In genomic region chr13:21910735-21911134, GRCm38 (mm10) we compare ENCODE assay signal across 8 mouse cellular contexts. TPM values are rescaled to one million over a fixed set of nuclear protein-coding genes. Genes with fewer than 3 reads are reported as not detected.
DNase-seq lines count a peak whose midpoint lies in the region; ATAC-seq and TF ChIP-seq lines count a peak whose summit lies in the region.

No protein-coding gene starts in this region.

- no peaks in the 10 kb centered on the region for H3K27me3 ChIP-seq in C2C12 (ENCODE audit: control insufficient read depth, insufficient read depth, insufficient read length)
- peaks cover 1% of the 10 kb centered on the region; the same call in 1 of the 2 replicates for H3K27me3 ChIP-seq in forebrain, embryonic 10.5 days (ENCODE audit: poor library complexity, severe bottlenecking)
- 0 out of 2 replicates have a peak, but pooled peaks cover 5% of the 10 kb centered on the region for H3K27me3 ChIP-seq in limb, embryonic 14.5 days (ENCODE audit: control insufficient read depth, insufficient read depth, low read length)

- H3K4me3 ChIP-seq in C2C12 (ENCODE audit: insufficient read depth, poor library complexity, severe bottlenecking) = peak overlapping the region; percentile 27
- peak overlapping the region; percentile 56 for H3K4me3 ChIP-seq in forebrain, embryonic 10.5 days
- H3K4me3 ChIP-seq in limb, embryonic 14.5 days (replicated peaks; ENCODE audit: low read length) = peak overlapping the region; percentile 1; the same call in 1 of the 2 replicates

- no peaks in the 10 kb centered on the region for H3K79me2 ChIP-seq in C2C12 (ENCODE audit: control insufficient read depth, insufficient read depth)

- H3K9ac ChIP-seq in limb, embryonic 14.5 days (ENCODE audit: low read depth, low read length, severe bottlenecking) = no peak overlapping the region

- H3ac ChIP-seq in C2C12 (ENCODE audit: control insufficient read depth, insufficient read length, low read depth) = no peak overlapping the region

- peak; percentile 54 for DNase-seq in heart, adult 11 months
- no peak for DNase-seq in heart, postnatal 25 days (ENCODE audit: low spot score)
- no peak for DNase-seq in forebrain, embryonic 10.5 days (ENCODE audit: extremely low spot score, low spot score)
- DNase-seq in limb, embryonic 14.5 days (ENCODE audit: low spot score) = no peak
- no peak for DNase-seq in adrenal gland, adult 18-20 months (ENCODE audit: low spot score in 2 of 2)
- DNase-seq in thymus, postnatal 14 days = no peak

- peak overlapping the region; percentile 30; the same call in 1 of the 2 replicates for H3K4me2 ChIP-seq in limb, embryonic 14.5 days (replicated peaks; ENCODE audit: low read depth, low read length, severe bottlenecking)

- H3K36me3 ChIP-seq in C2C12 (ENCODE audit: control insufficient read depth, insufficient read depth) = no peaks in the 10 kb centered on the region
- H3K36me3 ChIP-seq in forebrain, embryonic 10.5 days (replicated peaks) = no peaks in the 10 kb centered on the region
- H3K36me3 ChIP-seq in limb, embryonic 14.5 days (ENCODE audit: control insufficient read depth, insufficient read depth, low read length) = no peaks in the 10 kb centered on the region

- WGBS in forebrain, embryonic 10.5 days = 2% methylated on average over 7 of the region's 7 CpGs
- WGBS in limb, embryonic 14.5 days = 11% methylated on average over 7 of the region's 7 CpGs

- intact Hi-C loops in heart, postnatal 25 days (cut with DNase I) = loop anchor here (10.0 kb wide), 1 partner anchor 56 kb away; no protein-coding TSS in a partner anchor

- H3K4me1 ChIP-seq in forebrain, embryonic 10.5 days = peaks cover 51% of the 10 kb centered on the region
- H3K4me1 ChIP-seq in limb, embryonic 14.5 days (ENCODE audit: control insufficient read depth, insufficient read depth, low read length) = no peaks in the 10 kb centered on the region

- H3K9me3 ChIP-seq in forebrain, embryonic 10.5 days = no peaks in the 10 kb centered on the region
- no peaks in the 10 kb centered on the region for H3K9me3 ChIP-seq in limb, embryonic 14.5 days (ENCODE audit: control insufficient read depth, low read length)

- H3K79me3 ChIP-seq in C2C12 (ENCODE audit: low read depth) = no peaks in the 10 kb centered on the region

- peak overlapping the region; percentile 76 for H3K27ac ChIP-seq in forebrain, embryonic 10.5 days
- no peak overlapping the region for H3K27ac ChIP-seq in limb, embryonic 14.5 days (replicated peaks; ENCODE audit: low read depth, low read length)

- no peak for TF ChIP-seq POLR2A in limb, embryonic 14.5 days (IDR thresholded peaks at IDR 0.05; ENCODE audit: borderline replicate concordance, extremely low read depth, insufficient read depth, insufficient read length)

- no peak for ATAC-seq in limb, embryonic 14.5 days (ENCODE audit: low FRiP score, low read depth)
- no peak for ATAC-seq in CD4-positive, CD25-positive, alpha-beta regulatory T cell, adult 4 months

- TF ChIP-seq CTCF in C2C12 (IDR thresholded peaks at IDR 0.05; ENCODE audit: control insufficient read depth, insufficient read depth, insufficient read length) = no peak

TF ChIP-seq in C2C12, 6 proteins besides CTCF, POLR2A, EP300 and RAD21:
- TF ChIP-seq MAX (IDR thresholded peaks at IDR 0.05) = no peak
- no peak for TF ChIP-seq FOSL1 (IDR thresholded peaks at IDR 0.05; ENCODE audit: insufficient read depth, low read length, poor library complexity, severe bottlenecking)
- no peak for TF ChIP-seq MYOG (IDR thresholded peaks at IDR 0.05; ENCODE audit: control insufficient read depth, extremely low read depth, insufficient read length)
- no peak for TF ChIP-seq MYOD1 (IDR thresholded peaks at IDR 0.05; ENCODE audit: control insufficient read depth, insufficient read length, low read depth)
- TF ChIP-seq USF1 (IDR thresholded peaks at IDR 0.05; ENCODE audit: low read depth) = no peak
- no peak for TF ChIP-seq CEBPB (IDR thresholded peaks at IDR 0.05; ENCODE audit: low read depth)
TF ChIP-seq in C2C12: peak in this region for 0.

RNA-seq across cellular contexts. Expression of gene Zfp184, which starts 34.2 kb away (rescaled TPM):
- total RNA-seq in heart, postnatal 25 days (2021) = under 1 TPM; 0.56 to 0.68 TPM
- 1.4 TPM for polyA plus RNA-seq in C2C12 (2012; fragmentation: generic; extraction: Trizol)
- polyA plus RNA-seq in forebrain, embryonic 10.5 days (2016; fragmentation: Nextera tagmentation; extraction: Ambion mirVana) = 24.3 and 26.8 TPM in 2 replicates
- polyA plus RNA-seq in limb, embryonic 14.5 days (2012; rRNA removed) = 7.5 and 8.3 TPM in 2 replicates
- polyA plus RNA-seq in limb, embryonic 14.5 days (2014; fragmentation: Nextera tagmentation; extraction: Ambion mirVana) = 12.7 and 17.2 TPM in 2 replicates
- under 1 TPM in 1 of 2 experiments, not detected in 1; 0.37 TPM for polyA plus RNA-seq in CD4-positive, CD25-positive, alpha-beta regulatory T cell, adult 4 months (2017; shearing (Covaris generic))
- 1 to 10 TPM in 1 of 2 experiments, under 1 TPM in 1; 0.80 to 1.5 TPM for total RNA-seq in adrenal gland, adult 18-20 months (2021)

Comparison
In these comparisons a context has a peak if more than half of its experiments do, and no peak if none do; other contexts are left out.
1. H3K4me3 ChIP-seq: peak in every context shown above with its lines; median percentile 56 in forebrain, embryonic 10.5 days; 27 in C2C12; 1 in limb, embryonic 14.5 days.